Mouse (Mus musculus) erythroblast, embryonic 14.5 days (primary cell): Measurements from ENCODE around the gene Adamts9.

Experiments
- GATA1 ChIP-seq: IDR thresholded peaks from 2 replicates; pipeline ENCODE4 v1.6.1; 2012; ENCODE audit warnings: low read length, inconsistent platforms, mixed read lengths
- TAL1 ChIP-seq: IDR thresholded peaks from 3 replicates; pipeline ENCODE4 v1.6.1; 2012; ENCODE audit warnings: low read length, inconsistent platforms, mixed read lengths

- TF ChIP-seq GATA1, result no peak
- TF ChIP-seq TAL1, result no peak
Observed at GRCm38 (mm10) chr6:92909361-92909760, 33.9 kb downstream of the Adamts9 start.
